Mouse (Mus musculus) liver, embryonic 11.5 days (tissue): ENCODE measurements at regions not wholly inside any gene's neighbourhood (a gene's known extent, or its start where the extent isn't known, plus 50 kb on each side); places are given as distances from the start of the nearest gene placed in this dataset.

Experiments
- ATAC-seq: fragments of 200-750 bp; cut with Nextera tagmentation; replicated peaks from 2 replicates; pipeline ENCODE4 v1.8.0; 2017; ENCODE audit warnings: moderate number of reproducible peaks, mild to moderate bottlenecking, moderate TSS enrichment, moderate library complexity; ENCODE audit not compliant: low FRiP score
- DNase-seq: peaks from one replicate; pipeline ENCODE4 v3.0.0-alpha.2; 2017; ENCODE audit warnings: low spot score
- H3K27ac ChIP-seq: fragments of 300-500 bp; sonication (generic); 2 replicates; pipeline ENCODE4 v1.5.1; 2014; ENCODE audit warnings: mild to moderate bottlenecking, low read depth, low read length, control low read depth
- H3K27me3 ChIP-seq: fragments of 300-500 bp; sonication (generic); replicated peaks from 2 replicates; pipeline ENCODE4 v1.6.1; 2014; ENCODE audit warnings: low read length, mixed read lengths; ENCODE audit not compliant: control insufficient read depth, insufficient read depth
- H3K36me3 ChIP-seq: fragments of 300-500 bp; sonication (generic); 2 replicates; pipeline ENCODE4 v1.6.1; 2014; ENCODE audit warnings: mild to moderate bottlenecking, low read length, moderate library complexity, mixed read lengths; ENCODE audit not compliant: control insufficient read depth, insufficient read depth
- H3K4me1 ChIP-seq: fragments of 300-500 bp; sonication (generic); replicated peaks from 2 replicates; pipeline ENCODE4 v1.6.1; 2014; ENCODE audit warnings: low read length, mixed read lengths; ENCODE audit not compliant: control insufficient read depth, insufficient read depth
- H3K4me2 ChIP-seq: fragments of 300-500 bp; sonication (generic); 2 replicates; pipeline ENCODE4 v1.6.1; 2014; ENCODE audit warnings: mild to moderate bottlenecking, control low read depth, moderate library complexity
- H3K4me3 ChIP-seq: fragments of 300-500 bp; sonication (generic); 2 replicates; pipeline ENCODE4 v1.5.1; 2014; ENCODE audit warnings: low read depth, low read length, control low read depth
- H3K9ac ChIP-seq: fragments of 300-500 bp; sonication (generic); 2 replicates; pipeline ENCODE4 v1.6.1; 2014; ENCODE audit warnings: low read depth, low read length, control low read depth
- H3K9me3 ChIP-seq: fragments of 300-500 bp; sonication (generic); 2 replicates; pipeline ENCODE4 v1.6.1; 2016; ENCODE audit warnings: low read length, inconsistent platforms, mixed read lengths; ENCODE audit not compliant: control insufficient read depth
- WGBS: fragments of 180-500 bp; shearing (Covaris S2); extraction: QIAGEN DNeasy Blood & Tissue Kit; methylation state at CpG from one replicate; pipeline ENCODE4 v1.1.7; 2014; 5-methylcytosine and 5-hydroxymethylcytosine counted together

DNA sequence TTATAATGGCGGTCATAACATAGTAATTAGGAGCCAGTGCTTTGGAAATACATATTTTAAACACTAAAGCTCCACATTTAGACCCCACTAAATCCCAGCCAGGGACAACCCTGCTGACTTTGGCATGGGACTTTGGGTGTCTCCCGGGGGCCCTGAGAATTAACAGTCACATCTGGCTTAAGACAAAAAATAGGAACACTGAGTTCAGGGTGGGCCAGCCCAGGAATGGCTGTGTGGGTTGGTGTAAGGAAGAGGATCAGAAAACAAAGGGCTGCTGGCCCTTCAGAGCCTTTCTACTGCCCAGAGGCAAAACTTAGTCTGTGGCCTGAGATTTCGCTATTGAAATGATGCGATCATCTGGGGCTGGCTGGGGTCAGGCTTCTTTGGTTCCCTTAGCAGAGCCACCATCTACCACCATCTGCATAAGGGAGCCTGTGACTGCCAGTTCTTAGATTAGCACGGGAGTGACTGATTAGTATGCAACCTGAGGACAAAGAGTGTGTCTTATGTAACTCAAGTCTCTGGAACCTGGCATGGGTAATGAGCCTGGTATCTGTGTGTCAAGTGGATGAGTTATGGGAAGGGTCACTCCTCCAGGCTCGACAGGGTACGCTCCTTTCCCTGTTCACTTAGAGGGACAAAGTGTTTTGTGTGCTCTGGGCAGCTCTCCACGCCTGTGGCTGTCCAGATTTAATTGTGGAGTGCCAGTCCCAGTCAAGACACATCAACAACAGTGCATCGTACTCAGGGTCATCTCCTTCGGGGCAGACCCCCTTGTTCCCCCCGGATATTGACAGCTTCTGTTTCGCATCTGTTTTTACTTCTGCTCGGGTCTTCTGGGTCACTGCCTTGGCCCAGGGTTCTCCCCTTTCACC is 199.0 kb downstream of the Ets1 start:
- Histone ChIP-seq H3K4me1 (no peaks in the 10 kb centered on the region), H3K27ac (no peak overlapping the region), H3K9ac (no peak overlapping the region), H3K36me3 (no peaks in the 10 kb centered on the region), H3K27me3 (no peaks in the 10 kb centered on the region), H3K4me2 (no peak overlapping the region), H3K4me3 (no peak overlapping the region), H3K9me3 (no peaks in the 10 kb centered on the region)
- no peak for ATAC-seq
- WGBS: 62% methylated on average over 13 of the region's 13 CpGs
- DNase-seq: no peak

DNA sequence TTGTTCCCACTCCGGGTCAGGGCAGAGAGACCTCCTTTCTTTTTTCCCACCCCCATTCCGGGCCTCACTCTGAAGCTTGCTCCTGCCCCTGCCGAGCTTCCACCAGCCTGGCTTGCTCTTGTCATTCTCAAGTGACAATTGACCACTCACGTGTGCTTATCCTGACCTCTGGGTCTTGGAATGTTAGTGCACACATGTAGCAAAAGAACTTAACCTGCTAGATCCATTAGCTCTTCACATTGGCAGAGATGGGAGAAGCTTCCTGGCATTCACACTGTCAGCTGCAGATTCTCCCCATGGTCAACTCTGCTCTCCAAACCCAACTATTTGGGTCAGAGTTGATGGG is 199.6 kb downstream of the Ets1 start:
- no peaks in the 10 kb centered on the region for H3K27me3 ChIP-seq
- no peak overlapping the region for H3K9ac ChIP-seq
- no peaks in the 10 kb centered on the region for H3K36me3 ChIP-seq
- H3K9me3 ChIP-seq: no peaks in the 10 kb centered on the region
- no peak overlapping the region for H3K27ac ChIP-seq
- H3K4me1 ChIP-seq: no peaks in the 10 kb centered on the region
- DNase-seq (no peak), ATAC-seq (no peak)
- H3K4me3 ChIP-seq: no peak overlapping the region
- H3K4me2 ChIP-seq: no peak overlapping the region
- 40% methylated on average over 4 of the region's 4 CpGs for WGBS

DNA sequence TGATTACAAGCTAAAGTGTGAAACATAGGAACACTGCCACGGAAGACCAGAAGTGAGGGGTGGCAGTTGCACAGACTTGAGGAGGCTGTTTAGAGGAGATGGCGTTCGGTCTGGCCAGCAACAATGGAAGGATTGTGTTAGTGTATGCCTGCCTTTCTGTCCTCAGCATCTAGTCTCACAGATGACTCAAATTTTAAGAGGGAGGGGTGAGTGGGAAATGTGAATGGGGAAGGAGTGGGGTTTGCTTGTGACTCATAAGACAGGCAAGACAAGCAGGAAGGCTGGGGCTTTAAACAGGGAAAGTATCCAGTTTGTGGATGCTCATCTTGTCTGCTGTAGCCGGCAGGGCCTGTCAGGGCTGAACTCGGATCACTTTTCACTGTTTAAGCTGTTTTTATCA is 200.3 kb downstream of the Ets1 start:
- Histone ChIP-seq H3K36me3 (no peaks in the 10 kb centered on the region), H3K27me3 (no peaks in the 10 kb centered on the region), H3K27ac (no peak overlapping the region), H3K4me1 (no peaks in the 10 kb centered on the region), H3K9me3 (no peaks in the 10 kb centered on the region), H3K9ac (no peak overlapping the region), H3K4me2 (no peak overlapping the region), H3K4me3 (no peak overlapping the region)
- WGBS: 62% methylated on average over 5 of the region's 5 CpGs
- ATAC-seq (no peak), DNase-seq (no peak)

DNA sequence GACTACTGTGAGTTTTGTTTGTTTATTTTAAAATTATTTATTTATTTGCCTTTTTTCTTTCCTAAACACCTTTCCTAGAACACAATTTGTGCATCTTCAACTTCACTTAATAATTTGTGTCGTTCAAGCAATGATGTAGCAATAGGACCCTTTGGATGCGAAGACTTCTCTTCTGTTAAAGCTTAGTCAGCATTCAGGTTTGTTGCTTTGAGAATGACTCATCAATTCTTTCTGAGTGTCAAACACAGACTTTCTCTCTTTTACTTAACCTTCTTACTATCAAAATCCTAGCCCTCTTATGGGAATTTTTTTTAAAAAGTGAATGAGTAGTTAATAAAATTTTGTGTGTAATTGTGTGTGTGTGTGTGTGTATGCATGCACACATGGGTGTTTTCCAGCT is 211.3 kb downstream of the Ets1 start:
- no peaks in the 10 kb centered on the region for H3K27me3 ChIP-seq
- H3K4me3 ChIP-seq: no peak overlapping the region
- H3K36me3 ChIP-seq: no peaks in the 10 kb centered on the region
- no peak for DNase-seq
- WGBS: 87% methylated on average over 2 of the region's 2 CpGs
- H3K9ac ChIP-seq: no peak overlapping the region
- H3K27ac ChIP-seq: no peak overlapping the region
- no peaks in the 10 kb centered on the region for H3K4me1 ChIP-seq
- H3K4me2 ChIP-seq: no peak overlapping the region
- no peak for ATAC-seq
- H3K9me3 ChIP-seq: no peaks in the 10 kb centered on the region

DNA sequence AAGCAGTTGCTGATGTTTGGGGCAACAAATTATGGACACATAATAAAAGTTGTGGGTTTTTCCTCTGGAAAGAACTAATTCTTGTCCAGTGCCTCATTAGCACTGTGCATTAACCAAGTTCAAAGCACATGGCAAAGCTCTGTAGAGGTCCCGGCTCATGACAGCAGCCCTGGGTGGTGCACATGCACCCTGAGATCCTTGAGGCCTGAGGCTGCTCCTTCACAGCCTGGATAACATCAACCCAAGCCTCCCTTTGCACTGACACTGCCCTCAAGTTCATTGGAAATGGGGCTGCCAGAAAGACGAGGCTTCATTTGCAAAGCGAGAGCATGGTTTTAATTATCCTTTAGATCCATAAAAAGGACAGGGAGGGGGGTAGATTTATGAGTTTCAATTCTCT is 216.3 kb downstream of the Ets1 start:
- H3K4me3 ChIP-seq: no peak overlapping the region
- no peaks in the 10 kb centered on the region for H3K27me3 ChIP-seq
- no peak overlapping the region for H3K4me2 ChIP-seq
- ATAC-seq (no peak), DNase-seq (no peak)
- H3K4me1 ChIP-seq: no peaks in the 10 kb centered on the region
- H3K9ac ChIP-seq: no peak overlapping the region
- WGBS: 65% methylated on average over 3 of the region's 3 CpGs
- no peak overlapping the region for H3K27ac ChIP-seq
- no peaks in the 10 kb centered on the region for H3K36me3 ChIP-seq
- no peaks in the 10 kb centered on the region for H3K9me3 ChIP-seq

DNA sequence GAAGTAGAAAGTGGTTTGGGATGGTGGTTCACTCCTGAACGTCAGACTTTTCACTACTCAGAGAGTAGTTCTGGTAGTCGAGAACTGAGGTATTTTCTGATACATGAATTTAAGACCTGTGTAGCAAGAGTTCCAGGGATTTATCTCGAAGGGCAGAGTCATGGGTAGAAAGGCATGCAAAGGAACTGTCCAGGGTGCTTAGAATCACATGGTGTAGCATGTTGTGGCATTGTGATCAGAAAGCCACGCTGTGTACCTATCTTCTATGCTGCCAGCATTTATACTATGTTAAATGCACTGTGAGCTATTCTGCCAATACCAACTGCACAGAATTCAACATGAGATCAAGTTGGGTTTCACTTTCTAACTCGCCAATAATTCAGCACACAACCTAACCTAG is 227.3 kb downstream of the Ets1 start:
- H3K27me3 ChIP-seq: no peaks in the 10 kb centered on the region
- DNase-seq (no peak), ATAC-seq (no peak)
- H3K4me1 ChIP-seq: no peaks in the 10 kb centered on the region
- no peaks in the 10 kb centered on the region for H3K9me3 ChIP-seq
- no peak overlapping the region for H3K9ac ChIP-seq
- H3K4me3 ChIP-seq: no peak overlapping the region
- no peak overlapping the region for H3K27ac ChIP-seq
- WGBS: 64% methylated on average over 5 of the region's 5 CpGs
- H3K4me2 ChIP-seq: no peak overlapping the region
- H3K36me3 ChIP-seq: no peaks in the 10 kb centered on the region

DNA sequence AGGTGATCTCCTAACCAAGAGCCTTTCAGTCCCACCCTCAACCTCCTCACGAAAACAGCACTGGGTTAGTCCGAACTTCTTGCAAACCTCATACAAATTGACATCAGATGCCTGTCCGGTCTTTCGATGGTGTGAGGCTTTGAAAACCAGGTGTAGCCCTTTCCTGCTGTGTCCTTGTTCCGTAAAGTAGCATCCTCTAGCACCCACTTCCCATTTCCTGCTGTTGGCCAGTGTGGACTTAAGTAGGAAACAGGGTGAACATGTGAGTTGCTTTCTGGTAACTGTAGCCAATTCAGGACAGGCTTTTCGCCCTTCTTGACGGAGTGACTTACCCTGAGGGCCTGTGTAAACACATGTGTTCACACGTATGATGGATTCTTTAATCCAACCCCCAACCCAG is 232.9 kb downstream of the Ets1 start:
- WGBS: 80% methylated on average over 8 of the region's 8 CpGs

DNA sequence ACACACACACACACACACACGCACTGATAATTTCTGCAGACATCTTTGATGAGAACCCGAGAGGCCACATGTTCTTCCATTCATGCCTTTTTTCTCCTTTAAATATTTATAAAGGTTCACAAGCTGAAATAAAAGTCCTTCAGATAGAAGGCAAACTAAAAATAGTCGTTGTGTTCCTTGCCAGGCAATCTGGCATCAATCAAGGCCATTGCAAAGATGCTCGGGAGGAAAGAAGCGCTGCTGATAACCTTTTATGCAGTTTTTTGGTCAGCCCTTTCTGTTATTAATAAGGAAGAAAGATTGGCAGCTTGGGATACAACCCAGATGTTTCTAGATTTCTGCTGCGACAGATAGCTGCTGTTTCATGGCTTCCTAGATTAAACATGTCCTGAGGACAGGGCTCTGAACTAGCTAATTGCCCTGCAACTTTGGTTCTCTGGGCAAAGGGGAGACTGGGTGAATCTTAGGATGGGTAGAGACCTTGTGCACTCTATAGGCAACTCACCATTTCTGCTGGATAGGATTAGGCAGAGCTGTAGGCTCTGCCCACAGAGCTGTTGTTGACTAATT is 238.4 kb downstream of the Ets1 start:
- WGBS: 64% methylated on average over 6 of the region's 6 CpGs
- Histone ChIP-seq H3K9me3 (no peaks in the 10 kb centered on the region), H3K9ac (no peak overlapping the region), H3K4me1 (no peaks in the 10 kb centered on the region), H3K4me2 (no peak overlapping the region), H3K27me3 (no peaks in the 10 kb centered on the region), H3K4me3 (no peak overlapping the region), H3K36me3 (no peaks in the 10 kb centered on the region), H3K27ac (no peak overlapping the region)
- DNase-seq (no peak), ATAC-seq (no peak)

More for the DNA sequence above, 232.9 kb downstream of the Ets1 start:
- Histone ChIP-seq H3K27me3 (no peaks in the 10 kb centered on the region), H3K9ac (no peak overlapping the region), H3K36me3 (no peaks in the 10 kb centered on the region), H3K27ac (no peak overlapping the region), H3K4me2 (no peak overlapping the region), H3K4me3 (no peak overlapping the region), H3K9me3 (no peaks in the 10 kb centered on the region), H3K4me1 (no peaks in the 10 kb centered on the region)
- ATAC-seq (no peak), DNase-seq (no peak)
